Mouse (Mus musculus) midbrain, embryonic 12.5 days (tissue): Measurements from ENCODE around the gene Hmg20a. TPM values are rescaled to one million over a fixed set of nuclear protein-coding genes. Genes with fewer than 3 reads are reported as not detected.

Experiments
- ATAC-seq: fragments of 200-750 bp; cut with Nextera tagmentation; 2 replicates; pipeline ENCODE4 v1.8.0; 2017; ENCODE audit warnings: low read depth, moderate TSS enrichment, moderate library complexity; ENCODE audit not compliant: low FRiP score
- H3K27ac ChIP-seq: fragments of 300-500 bp; sonication (generic); replicated peaks from 2 replicates; pipeline ENCODE4 v1.5.1; 2016; ENCODE audit warnings: mild to moderate bottlenecking
- H3K27me3 ChIP-seq: fragments of 300-500 bp; sonication (generic); 2 replicates; pipeline ENCODE4 v1.6.1; 2016; ENCODE audit warnings: mild to moderate bottlenecking
- H3K36me3 ChIP-seq: fragments of 300-500 bp; sonication (generic); 2 replicates; pipeline ENCODE4 v1.6.1; 2016
- H3K4me1 ChIP-seq: fragments of 300-500 bp; sonication (generic); 2 replicates; pipeline ENCODE4 v1.6.1; 2016
- H3K4me2 ChIP-seq: fragments of 300-500 bp; sonication (generic); replicated peaks from 2 replicates; pipeline ENCODE4 v1.6.1; 2016; ENCODE audit warnings: mild to moderate bottlenecking, moderate library complexity
- H3K4me3 ChIP-seq: fragments of 300-500 bp; sonication (generic); 2 replicates; pipeline ENCODE4 v1.5.1; 2016; ENCODE audit warnings: mild to moderate bottlenecking
- H3K9ac ChIP-seq: fragments of 300-500 bp; sonication (generic); replicated peaks from 2 replicates; pipeline ENCODE4 v1.6.1; 2016; ENCODE audit warnings: mild to moderate bottlenecking, moderate library complexity
- H3K9me3 ChIP-seq: fragments of 300-500 bp; sonication (generic); 2 replicates; pipeline ENCODE4 v1.6.1; 2016; ENCODE audit warnings: mild to moderate bottlenecking
- WGBS: fragments of 180-500 bp; shearing (Covaris S2); methylation state at CpG from one replicate; pipeline ENCODE4 v1.1.7; 2016; 5-methylcytosine and 5-hydroxymethylcytosine counted together
- polyA plus RNA-seq: library from polyadenylated mRNA; unstranded; fragments of >200 nt; fragmentation: Nextera tagmentation; extraction: Ambion mirVana; gene quantifications from 2 replicates; pipeline ENCODE4 v1.2.1, GENCODE M21; 2016

Gene Hmg20a
- 80.5 and 85.8 TPM in 2 replicates for polyA plus RNA-seq

- Histone ChIP-seq H3K27ac (peak within 1 kb of the TSS; percentile 94), H3K9me3 (no peaks in the 10 kb centered on the region), H3K4me1 (peaks cover 25% of the 10 kb centered on the region), H3K36me3 (no peaks in the 10 kb centered on the region), H3K4me2 (peak within 1 kb of the TSS; percentile 71), H3K27me3 (no peaks in the 10 kb centered on the region), H3K4me3 (peak within 1 kb of the TSS; percentile 83), H3K9ac (peak within 1 kb of the TSS; percentile 76)
- WGBS, result under 1% methylated on average over 59 of the region's 59 CpGs
- peak; percentile 91 for ATAC-seq
Measured at GRCm38 (mm10) chr9:56417948-56418737, at the start of gene Hmg20a, which contains the start of gene Peak1. Gene Hmg20a (plus strand): TSS chr9:56418609. Gene Peak1 (minus strand): TSS chr9:56418067.

- Histone ChIP-seq H3K9ac (no peak overlapping the region), H3K27ac (no peak overlapping the region), H3K4me1 (peaks cover 5% of the 10 kb centered on the region; the same call in 1 of the 2 replicates), H3K9me3 (no peaks in the 10 kb centered on the region), H3K36me3 (no peaks in the 10 kb centered on the region), H3K4me2 (no peak overlapping the region), H3K27me3 (no peaks in the 10 kb centered on the region), H3K4me3 (no peak overlapping the region)
- WGBS, result 73% methylated on average over 3 of the region's 3 CpGs
- ATAC-seq, result no peak
Measured at GRCm38 (mm10) chr9:56368814-56369213, 49.6 kb upstream of the Hmg20a start.

DNA sequence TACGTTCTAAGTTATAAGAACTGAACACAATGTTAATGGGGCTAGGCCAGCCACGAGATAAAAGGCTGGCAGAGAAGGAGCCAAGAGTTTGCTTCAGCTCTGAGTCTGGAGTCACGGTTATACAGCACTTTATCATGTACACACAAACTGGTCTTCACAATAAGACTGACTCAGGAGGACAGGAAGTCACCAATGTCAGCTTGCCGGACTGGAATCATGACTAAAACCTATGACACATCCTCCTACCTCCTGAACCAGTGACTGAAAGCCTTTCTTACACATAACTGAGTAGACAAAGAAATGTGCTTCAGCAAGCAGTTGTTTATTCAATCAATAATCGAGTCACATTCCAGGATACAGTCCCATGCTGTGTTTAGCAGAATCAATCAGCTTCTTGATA is 47.7 kb upstream of the Hmg20a start:
- H3K9ac ChIP-seq, result no peak overlapping the region
- peaks cover 5% of the 10 kb centered on the region; the same call in 1 of the 2 replicates for H3K4me1 ChIP-seq
- no peak overlapping the region for H3K27ac ChIP-seq
- H3K27me3 ChIP-seq, result no peaks in the 10 kb centered on the region
- no peaks in the 10 kb centered on the region for H3K9me3 ChIP-seq
- no peak for ATAC-seq
- no peaks in the 10 kb centered on the region for H3K36me3 ChIP-seq
- no peak overlapping the region for H3K4me3 ChIP-seq
- no peak overlapping the region for H3K4me2 ChIP-seq
- WGBS, result 80% methylated on average over 5 of the region's 5 CpGs

DNA sequence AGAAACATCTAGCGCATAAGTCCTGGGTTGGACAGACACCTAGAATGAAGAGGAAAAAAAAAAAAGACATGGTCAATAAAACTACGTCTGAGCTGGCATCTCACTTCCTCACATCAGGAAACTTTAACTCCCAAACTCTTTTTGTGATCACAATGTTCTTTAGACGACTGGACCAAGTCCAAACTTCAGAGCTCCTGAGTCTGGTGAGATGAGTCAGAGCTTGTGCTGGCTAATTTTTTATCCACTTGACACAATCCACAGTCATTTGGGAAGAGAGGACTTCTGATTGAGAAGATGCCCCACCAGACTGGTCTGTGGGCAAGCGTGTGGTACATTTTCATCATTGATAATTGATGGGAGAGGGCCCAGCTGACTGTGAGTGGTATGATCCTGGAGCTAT is 44.0 kb upstream of the Hmg20a start:
- no peaks in the 10 kb centered on the region for H3K27me3 ChIP-seq
- ATAC-seq, result no peak
- H3K4me1 ChIP-seq, result peaks cover 5% of the 10 kb centered on the region; the same call in 1 of the 2 replicates
- WGBS, result 79% methylated on average over 4 of the region's 4 CpGs
- H3K9me3 ChIP-seq, result no peaks in the 10 kb centered on the region
- H3K27ac ChIP-seq, result no peak overlapping the region
- no peak overlapping the region for H3K4me3 ChIP-seq
- H3K9ac ChIP-seq, result no peak overlapping the region
- no peak overlapping the region for H3K4me2 ChIP-seq
- no peaks in the 10 kb centered on the region for H3K36me3 ChIP-seq

- no peaks in the 10 kb centered on the region for H3K4me1 ChIP-seq
- H3K9ac ChIP-seq, result no peak overlapping the region
- H3K4me2 ChIP-seq, result no peak overlapping the region
- no peak overlapping the region for H3K4me3 ChIP-seq
- H3K27me3 ChIP-seq, result no peaks in the 10 kb centered on the region
- ATAC-seq, result no peak
- no peaks in the 10 kb centered on the region for H3K9me3 ChIP-seq
- no peaks in the 10 kb centered on the region for H3K36me3 ChIP-seq
- WGBS, result 82% methylated on average over 1 of the region's 1 CpGs
- H3K27ac ChIP-seq, result no peak overlapping the region
Measured at GRCm38 (mm10) chr9:56382786-56383185, 35.6 kb upstream of the Hmg20a start.

DNA sequence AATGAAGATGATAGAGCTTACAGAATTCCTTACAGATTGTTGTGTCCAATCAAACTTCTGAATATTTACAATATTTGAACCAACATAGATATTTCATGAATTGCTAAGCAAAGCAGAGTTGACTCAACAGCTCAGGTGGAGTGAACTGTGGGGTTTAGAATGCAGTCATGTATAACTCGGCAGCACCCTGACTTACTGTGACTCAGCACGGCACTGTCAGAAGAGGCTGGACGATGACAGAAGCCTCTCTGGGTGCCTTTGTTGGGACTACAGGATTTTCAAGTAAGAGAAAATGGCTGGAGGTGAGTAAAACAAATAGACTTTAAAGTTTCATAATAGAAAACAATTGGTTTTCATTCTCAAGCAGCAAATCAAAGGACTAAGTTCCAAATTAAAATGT is 25.6 kb upstream of the Hmg20a start:
- ATAC-seq, result no peak
- H3K9me3 ChIP-seq, result no peaks in the 10 kb centered on the region
- no peak overlapping the region for H3K4me2 ChIP-seq
- H3K27ac ChIP-seq, result no peak overlapping the region
- H3K9ac ChIP-seq, result no peak overlapping the region
- no peaks in the 10 kb centered on the region for H3K27me3 ChIP-seq
- no peaks in the 10 kb centered on the region for H3K36me3 ChIP-seq
- WGBS, result 81% methylated on average over 3 of the region's 3 CpGs
- no peaks in the 10 kb centered on the region for H3K4me1 ChIP-seq
- H3K4me3 ChIP-seq, result no peak overlapping the region

GRCm38 (mm10) chr9:56396306-56396705 is 22.1 kb upstream of the Hmg20a start:
- Histone ChIP-seq H3K4me2 (no peak overlapping the region), H3K9me3 (no peaks in the 10 kb centered on the region), H3K36me3 (no peaks in the 10 kb centered on the region), H3K4me1 (no peaks in the 10 kb centered on the region), H3K9ac (no peak overlapping the region), H3K4me3 (no peak overlapping the region), H3K27ac (no peak overlapping the region), H3K27me3 (no peaks in the 10 kb centered on the region)
- WGBS, result 68% methylated on average over 1 of the region's 1 CpGs
- no peak for ATAC-seq

- Histone ChIP-seq H3K27ac (no peak overlapping the region), H3K4me2 (no peak overlapping the region), H3K9me3 (no peaks in the 10 kb centered on the region), H3K36me3 (no peaks in the 10 kb centered on the region), H3K4me1 (peaks cover 10% of the 10 kb centered on the region; the same call in 1 of the 2 replicates), H3K27me3 (no peaks in the 10 kb centered on the region), H3K4me3 (no peak overlapping the region), H3K9ac (no peak overlapping the region)
- 38% methylated on average over 4 of the region's 4 CpGs for WGBS
- ATAC-seq, result no peak
Measured at GRCm38 (mm10) chr9:56404619-56405018, 13.8 kb upstream of the Hmg20a start.

- Histone ChIP-seq H3K36me3 (no peaks in the 10 kb centered on the region), H3K9me3 (no peaks in the 10 kb centered on the region), H3K27me3 (no peaks in the 10 kb centered on the region), H3K4me2 (no peak overlapping the region), H3K4me1 (peaks cover 3% of the 10 kb centered on the region; the same call in 1 of the 2 replicates), H3K4me3 (no peak overlapping the region), H3K9ac (no peak overlapping the region), H3K27ac (no peak overlapping the region)
- ATAC-seq, result no peak
- 91% methylated on average over 2 of the region's 2 CpGs for WGBS
Measured at GRCm38 (mm10) chr9:56409928-56410327, 8.5 kb upstream of the Hmg20a start.

GRCm38 (mm10) chr9:56412716-56413115 is 5.7 kb upstream of the Hmg20a start:
- H3K9me3 ChIP-seq, result no peaks in the 10 kb centered on the region
- H3K36me3 ChIP-seq, result no peaks in the 10 kb centered on the region
- peaks cover 5% of the 10 kb centered on the region; the same call in 1 of the 2 replicates for H3K4me1 ChIP-seq
- H3K27me3 ChIP-seq, result no peaks in the 10 kb centered on the region
- H3K27ac ChIP-seq, result no peak overlapping the region
- WGBS, result 89% methylated on average over 1 of the region's 1 CpGs
- H3K4me2 ChIP-seq, result no peak overlapping the region
- H3K4me3 ChIP-seq, result no peak overlapping the region
- no peak for ATAC-seq
- no peak overlapping the region for H3K9ac ChIP-seq

- Histone ChIP-seq H3K36me3 (no peaks in the 10 kb centered on the region), H3K27ac (no peak overlapping the region), H3K4me1 (peaks cover 7% of the 10 kb centered on the region), H3K4me2 (no peak overlapping the region), H3K4me3 (no peak overlapping the region), H3K9me3 (no peaks in the 10 kb centered on the region), H3K27me3 (no peaks in the 10 kb centered on the region), H3K9ac (no peak overlapping the region)
- ATAC-seq, result no peak
Measured at GRCm38 (mm10) chr9:56414322-56414721, 4.1 kb upstream of the Hmg20a start.

GRCm38 (mm10) chr9:56415393-56415792 is 3.0 kb upstream of the Hmg20a start:
- Histone ChIP-seq H3K4me3 (no peak overlapping the region), H3K27ac (no peak overlapping the region), H3K27me3 (no peaks in the 10 kb centered on the region), H3K9ac (no peak overlapping the region), H3K4me1 (peaks cover 15% of the 10 kb centered on the region), H3K4me2 (no peak overlapping the region), H3K36me3 (no peaks in the 10 kb centered on the region), H3K9me3 (no peaks in the 10 kb centered on the region)
- 90% methylated on average over 1 of the region's 1 CpGs for WGBS
- ATAC-seq, result no peak
